Mouse (Mus musculus) liver, postnatal 0 days (tissue): ENCODE data around the gene Mtnr1b. TPM values are rescaled to one million over a fixed set of nuclear protein-coding genes. Genes with fewer than 3 reads are reported as not detected.

ENCODE experiments used
- ATAC-seq: fragments of 200-750 bp; cut with Nextera tagmentation; 2 replicates; pipeline ENCODE4 v1.8.0; 2017; ENCODE audit warnings: mild to moderate bottlenecking, moderate library complexity
- DNase-seq: peaks from one replicate; pipeline ENCODE4 v3.0.0-alpha.2; 2016
- H3K27ac ChIP-seq: fragments of 300-500 bp; sonication (generic); 2 replicates; pipeline ENCODE4 v1.5.1; 2014; ENCODE audit warnings: antibody characterized with exemption, moderate library complexity, mild to moderate bottlenecking, low read depth
- H3K27me3 ChIP-seq: fragments of 300-500 bp; sonication (generic); 2 replicates; pipeline ENCODE4 v1.6.1; 2014; ENCODE audit warnings: low read length, control low read depth, mixed read lengths; ENCODE audit not compliant: insufficient read depth
- H3K36me3 ChIP-seq: fragments of 300-500 bp; sonication (generic); replicated peaks from 2 replicates; pipeline ENCODE4 v1.6.1; 2014; ENCODE audit warnings: mild to moderate bottlenecking, control low read depth, low read length, moderate library complexity, mixed read lengths; ENCODE audit not compliant: insufficient read depth
- H3K4me1 ChIP-seq: fragments of 300-500 bp; sonication (generic); 2 replicates; pipeline ENCODE4 v1.6.1; 2014; ENCODE audit warnings: antibody characterized with exemption, mild to moderate bottlenecking, control low read depth; ENCODE audit not compliant: insufficient read depth
- H3K4me2 ChIP-seq: fragments of 300-500 bp; sonication (generic); 2 replicates; pipeline ENCODE4 v1.6.1; 2014; ENCODE audit warnings: low read depth, mild to moderate bottlenecking, low read length, moderate library complexity, mixed read lengths
- H3K4me3 ChIP-seq: fragments of 300-500 bp; sonication (generic); 2 replicates; pipeline ENCODE4 v1.5.1; 2014; ENCODE audit warnings: low read depth, low read length
- H3K9ac ChIP-seq: fragments of 300-500 bp; sonication (generic); replicated peaks from 2 replicates; pipeline ENCODE4 v1.6.1; 2014; ENCODE audit warnings: mild to moderate bottlenecking, moderate library complexity
- H3K9me3 ChIP-seq: fragments of 300-500 bp; sonication (generic); 2 replicates; pipeline ENCODE4 v1.6.1; 2016; ENCODE audit warnings: mild to moderate bottlenecking, control low read depth, low read length, mixed read lengths
- CTCF ChIP-seq: sonication (generic); IDR thresholded peaks from 2 replicates; pipeline ENCODE4 v1.5.1; 2016; ENCODE audit warnings: antibody characterized with exemption, low read depth
- EP300 ChIP-seq: IDR thresholded peaks from 2 replicates; pipeline ENCODE4 v1.6.1; 2016; ENCODE audit warnings: antibody characterized with exemption, low read depth, mild to moderate bottlenecking
- WGBS: fragments of 180-500 bp; shearing (Covaris S2); extraction: QIAGEN DNeasy Blood & Tissue Kit; methylation state at CpG from one replicate; pipeline ENCODE4 v1.1.7; 2014; ENCODE audit not compliant: insufficient replicate concordance; 5-methylcytosine and 5-hydroxymethylcytosine counted together
- polyA plus RNA-seq: library from polyadenylated mRNA; unstranded; fragments of >200 nt; fragmentation: Nextera tagmentation; extraction: Ambion mirVana; gene quantifications from 2 replicates; pipeline ENCODE4 v1.2.1, GENCODE M21; 2015

Gene Mtnr1b
- polyA plus RNA-seq, 1 experiment from 2014 or later: not detected

DNA sequence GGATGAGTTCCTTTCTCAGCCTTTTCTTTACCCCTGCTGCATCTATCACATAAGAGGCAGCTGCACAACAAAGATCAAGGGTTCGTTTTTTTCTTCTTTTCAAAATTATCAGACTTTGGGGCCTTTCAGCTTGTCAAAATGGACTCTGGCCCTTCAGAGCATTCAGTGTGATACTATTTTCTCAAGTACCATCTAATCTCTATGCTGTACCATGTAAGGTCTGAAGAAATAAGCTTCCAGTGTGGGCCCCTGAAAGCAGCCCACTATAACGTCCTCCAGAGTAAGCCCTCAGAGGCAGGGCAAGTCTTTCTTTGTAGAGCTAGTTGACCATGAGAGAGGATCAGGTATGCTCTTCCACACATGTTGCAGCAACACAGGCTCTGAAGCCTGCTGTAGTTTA is 87.7 kb downstream of the Mtnr1b start:
- Histone ChIP-seq H3K36me3 (no peaks in the 10 kb centered on the region), H3K4me2 (no peak overlapping the region), H3K4me3 (no peak overlapping the region), H3K4me1 (no peaks in the 10 kb centered on the region), H3K9ac (no peak overlapping the region), H3K27ac (no peak overlapping the region), H3K9me3 (no peaks in the 10 kb centered on the region), H3K27me3 (no peaks in the 10 kb centered on the region)
- TF ChIP-seq CTCF: no peak
- TF ChIP-seq EP300: no peak
- ATAC-seq (no peak), DNase-seq (no peak)
- 68% methylated on average over 2 of the region's 2 CpGs for WGBS

- Histone ChIP-seq H3K27ac (no peak overlapping the region), H3K27me3 (no peaks in the 10 kb centered on the region), H3K4me1 (no peaks in the 10 kb centered on the region), H3K36me3 (no peaks in the 10 kb centered on the region), H3K9me3 (no peaks in the 10 kb centered on the region), H3K9ac (no peak overlapping the region), H3K4me2 (no peak overlapping the region), H3K4me3 (no peak overlapping the region)
- TF ChIP-seq EP300: no peak
- TF ChIP-seq CTCF: no peak
- no peak for ATAC-seq
- WGBS: 47% methylated on average over 3 of the region's 3 CpGs
- no peak for DNase-seq
Measured at GRCm38 (mm10) chr9:15786192-15786591, 88.2 kb downstream of the Mtnr1b start.

DNA sequence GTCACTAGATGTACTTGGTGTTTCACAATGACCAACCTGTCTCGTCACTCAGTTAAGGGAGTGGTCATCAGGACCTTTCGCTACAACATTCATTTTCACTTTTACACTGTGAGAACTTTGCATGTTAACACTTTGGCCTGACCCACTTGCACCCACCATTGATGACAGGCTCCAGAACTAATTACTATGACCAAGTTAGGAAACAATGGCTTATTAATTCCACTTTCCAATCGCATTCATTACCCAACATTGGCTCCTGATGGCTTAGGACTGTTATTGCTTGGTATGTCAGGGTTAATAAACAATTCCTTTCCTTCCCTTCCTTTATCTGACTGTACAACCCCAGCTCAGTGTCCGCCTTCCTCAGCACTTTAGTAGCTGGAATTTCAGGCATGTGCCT is 92.4 kb downstream of the Mtnr1b start:
- H3K4me2 ChIP-seq: no peak overlapping the region
- no peak for TF ChIP-seq EP300
- no peak for TF ChIP-seq CTCF
- H3K27ac ChIP-seq: no peak overlapping the region
- DNase-seq (no peak), ATAC-seq (no peak)
- H3K36me3 ChIP-seq: no peaks in the 10 kb centered on the region
- no peaks in the 10 kb centered on the region for H3K27me3 ChIP-seq
- no peaks in the 10 kb centered on the region for H3K4me1 ChIP-seq
- H3K9ac ChIP-seq: no peak overlapping the region
- 61% methylated on average over 4 of the region's 4 CpGs for WGBS
- H3K9me3 ChIP-seq: no peaks in the 10 kb centered on the region
- no peak overlapping the region for H3K4me3 ChIP-seq

- no peak for ATAC-seq
- Histone ChIP-seq H3K4me1 (no peaks in the 10 kb centered on the region), H3K27ac (no peak overlapping the region), H3K9ac (no peak overlapping the region), H3K4me2 (no peak overlapping the region), H3K4me3 (no peak overlapping the region), H3K27me3 (no peaks in the 10 kb centered on the region), H3K9me3 (no peaks in the 10 kb centered on the region), H3K36me3 (no peaks in the 10 kb centered on the region)
- no peak for TF ChIP-seq EP300
- TF ChIP-seq CTCF: no peak
- 84% methylated on average over 1 of the region's 1 CpGs for WGBS
- no peak for DNase-seq
Measured at GRCm38 (mm10) chr9:15774911-15775310, 99.4 kb downstream of the Mtnr1b start.

Other genes with a start within 250 kb of the Mtnr1b start
- 0.13 and 0.17 TPM in 2 replicates for gene Deup1, start 246.6 kb downstream of the Mtnr1b start, polyA plus RNA-seq
- 1.8 and 2.2 TPM in 2 replicates for gene Slc36a4, start 164.8 kb downstream of the Mtnr1b start, polyA plus RNA-seq